Comparison of ENCODE assay signal across 8 mouse cellular contexts in the genomic region with DNA sequence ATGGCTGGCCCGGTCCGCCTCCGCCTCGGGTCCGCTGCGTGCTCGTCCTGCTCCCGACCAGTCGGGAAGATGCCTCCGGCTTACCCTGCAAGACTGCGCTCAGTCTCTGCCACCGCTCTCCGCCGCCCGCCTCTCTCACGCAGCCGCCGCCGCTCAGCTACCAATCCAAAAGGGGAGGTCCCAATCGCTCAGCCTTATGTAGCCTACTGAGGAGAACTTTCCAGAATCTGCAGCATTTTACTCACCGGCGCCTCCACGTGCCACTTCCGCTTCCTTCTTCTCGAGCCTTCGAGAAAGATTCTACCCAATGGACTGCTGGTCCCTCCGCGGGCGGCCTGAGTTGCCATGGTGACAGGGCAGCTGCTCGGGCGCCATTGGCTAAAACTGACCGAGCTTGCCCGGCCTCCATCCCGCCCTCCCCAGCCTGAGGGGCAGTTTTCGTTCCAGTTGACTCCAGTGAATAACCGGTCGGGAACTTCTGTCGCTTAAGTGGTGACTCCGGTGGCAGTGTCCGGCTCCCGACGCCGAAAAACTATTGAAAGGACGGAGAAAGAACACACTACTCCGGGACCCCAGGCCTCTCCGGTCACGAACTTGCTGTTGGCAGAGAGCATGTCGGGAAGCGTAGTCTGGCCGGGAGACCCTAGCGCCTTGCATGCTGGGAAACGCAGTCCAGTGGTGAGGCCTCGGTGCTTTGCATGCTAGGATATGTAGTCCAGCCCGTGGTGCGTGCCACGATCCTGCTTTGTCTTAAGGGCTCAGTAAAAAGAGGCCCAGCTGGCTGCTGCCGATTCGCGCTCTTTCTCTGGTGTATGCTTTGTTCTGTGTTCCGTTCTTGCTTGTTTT. TPM values are rescaled to one million over a fixed set of nuclear protein-coding genes. Genes with fewer than 3 reads are reported as not detected.
DNase-seq lines count a peak whose midpoint lies in the region; ATAC-seq lines count a peak whose summit lies in the region.

A gene (minus strand): TSS at position 302 of the 846 bp plus-strand sequence.

- H3K4me1 ChIP-seq in heart, embryonic 14.5 days (ENCODE audit: control insufficient read depth in 2 of 2, insufficient read depth in 2 of 2, low read length in 2 of 2) = peaks cover 2 to 15% of the 10 kb centered on the region in 2 experiments; a peak in 3 of 4 replicates
- peaks cover 39% of the 10 kb centered on the region for H3K4me1 ChIP-seq in liver, embryonic 13.5 days (replicated peaks)
- peaks cover 15% of the 10 kb centered on the region; the same call in 1 of the 2 replicates for H3K4me1 ChIP-seq in stomach, embryonic 16.5 days (ENCODE audit: control insufficient read depth, insufficient read depth, low read length)

- peak within 1 kb of the TSS; percentile 70 to 78 for H3K4me3 ChIP-seq in heart, embryonic 14.5 days (ENCODE audit: control insufficient read depth in 1 of 2, insufficient read depth in 1 of 2, low read depth in 1 of 2, low read length in 2 of 2)
- H3K4me3 ChIP-seq in liver, embryonic 13.5 days (replicated peaks) = peak within 1 kb of the TSS; percentile 92
- peak within 1 kb of the TSS; percentile 73 for H3K4me3 ChIP-seq in stomach, embryonic 16.5 days (replicated peaks; ENCODE audit: low read length)

- peak; percentile 96 for DNase-seq in c-Kit-negative CD71-positive TER-119-positive erythroid progenitor cells, embryonic 14.5 days (ENCODE audit: low read depth, low spot score)
- DNase-seq in fibroblast of lung, adult 2 months (ENCODE audit: low read depth) = peak; percentile 98
- peak; percentile 98 for DNase-seq in kidney, postnatal 14 days
- peak; percentile 97 for DNase-seq in liver, embryonic 13.5 days
- peak; percentile 99 for DNase-seq in neural tube, embryonic 10.5 days (ENCODE audit: extremely low spot score, low spot score)

- H3K27me3 ChIP-seq in heart, embryonic 14.5 days (ENCODE audit: control insufficient read depth, insufficient read depth, low read length) = no peaks in the 10 kb centered on the region
- H3K27me3 ChIP-seq in liver, embryonic 13.5 days = no peaks in the 10 kb centered on the region
- no peaks in the 10 kb centered on the region for H3K27me3 ChIP-seq in stomach, embryonic 16.5 days (ENCODE audit: control insufficient read depth, insufficient read depth, low read length)

- H3K36me3 ChIP-seq in heart, embryonic 14.5 days (ENCODE audit: control insufficient read depth, insufficient read depth, low read length) = peaks cover 19% of the 10 kb centered on the region
- H3K36me3 ChIP-seq in liver, embryonic 13.5 days = peaks cover 27% of the 10 kb centered on the region
- 0 out of 2 replicates have a peak, but pooled peaks cover 12% of the 10 kb centered on the region for H3K36me3 ChIP-seq in stomach, embryonic 16.5 days (ENCODE audit: control insufficient read depth, insufficient read depth, low read length)

- no peaks in the 10 kb centered on the region for H3K9me3 ChIP-seq in heart, embryonic 14.5 days (ENCODE audit: control insufficient read depth, low read length)
- no peaks in the 10 kb centered on the region for H3K9me3 ChIP-seq in liver, embryonic 13.5 days (replicated peaks)
- H3K9me3 ChIP-seq in stomach, embryonic 16.5 days (replicated peaks; ENCODE audit: control insufficient read depth, low read length) = no peaks in the 10 kb centered on the region

- under 1% methylated on average over 60 of the region's 60 CpGs for WGBS in heart, embryonic 14.5 days
- under 1% methylated on average over 60 of the region's 60 CpGs for WGBS in liver, embryonic 13.5 days (ENCODE audit: insufficient replicate concordance)
- WGBS in stomach, embryonic 16.5 days = under 1% methylated on average over 58 of the region's 60 CpGs

- peak within 1 kb of the TSS; percentile 84 for H3K4me2 ChIP-seq in heart, embryonic 14.5 days (ENCODE audit: low read length)
- peak within 1 kb of the TSS; percentile 96 for H3K4me2 ChIP-seq in liver, embryonic 13.5 days
- H3K4me2 ChIP-seq in stomach, embryonic 16.5 days (ENCODE audit: low read depth, low read length) = peak within 1 kb of the TSS; percentile 63

- H3K27ac ChIP-seq in heart, embryonic 14.5 days (replicated peaks in 1 of 2; ENCODE audit: control insufficient read depth in 1 of 2, insufficient read depth in 1 of 2, low read depth in 2 of 2, low read length in 2 of 2) = peak within 1 kb of the TSS; percentile 40 to 77
- H3K27ac ChIP-seq in liver, embryonic 13.5 days = peak within 1 kb of the TSS; percentile 84
- peak within 1 kb of the TSS; percentile 85 for H3K27ac ChIP-seq in stomach, embryonic 16.5 days (ENCODE audit: low read length)

- H3K9ac ChIP-seq in heart, embryonic 14.5 days (ENCODE audit: low read length) = peak within 1 kb of the TSS; percentile 76
- peak within 1 kb of the TSS; percentile 88 for H3K9ac ChIP-seq in liver, embryonic 13.5 days
- H3K9ac ChIP-seq in stomach, embryonic 16.5 days (ENCODE audit: low read length) = peak within 1 kb of the TSS; percentile 83

- peak; percentile 87 for ATAC-seq in CD4-positive, CD25-positive, alpha-beta regulatory T cell, adult 4 months
- ATAC-seq in heart, embryonic 14.5 days (ENCODE audit: insufficient number of reproducible peaks, insufficient read depth, low FRiP score, low read depth) = peak; percentile 98
- ATAC-seq in liver, embryonic 13.5 days (ENCODE audit: low read depth) = peak; percentile 97
- peak; percentile 98 for ATAC-seq in stomach, embryonic 16.5 days (ENCODE audit: insufficient read depth, low FRiP score)

RNA-seq across cellular contexts. Expression of the gene that starts here (rescaled TPM):
- 10 to 100 TPM; 20.7 to 35.2 TPM for polyA plus RNA-seq in CD4-positive, CD25-positive, alpha-beta regulatory T cell, adult 4 months (2017; shearing (Covaris generic))
- 22.1 and 23.5 TPM in 2 replicates for polyA plus RNA-seq in heart, embryonic 14.5 days (2014; fragmentation: Nextera tagmentation; extraction: Ambion mirVana)
- polyA plus RNA-seq in liver, embryonic 13.5 days (2015; fragmentation: Nextera tagmentation; extraction: Ambion mirVana) = 45.2 and 60.6 TPM in 2 replicates
- polyA plus RNA-seq in stomach, embryonic 16.5 days (2015; fragmentation: Nextera tagmentation; extraction: Ambion mirVana) = 49.5 and 51.4 TPM in 2 replicates

Comparison
In these comparisons a context has a peak if more than half of its experiments do, and no peak if none do; other contexts are left out.
1. Peak in every context shown above with its lines: DNase-seq, ATAC-seq, H3K4me3 ChIP-seq and H3K27ac ChIP-seq.